20 mouse cellular contexts compared by ENCODE assay signal in the genomic region with DNA sequence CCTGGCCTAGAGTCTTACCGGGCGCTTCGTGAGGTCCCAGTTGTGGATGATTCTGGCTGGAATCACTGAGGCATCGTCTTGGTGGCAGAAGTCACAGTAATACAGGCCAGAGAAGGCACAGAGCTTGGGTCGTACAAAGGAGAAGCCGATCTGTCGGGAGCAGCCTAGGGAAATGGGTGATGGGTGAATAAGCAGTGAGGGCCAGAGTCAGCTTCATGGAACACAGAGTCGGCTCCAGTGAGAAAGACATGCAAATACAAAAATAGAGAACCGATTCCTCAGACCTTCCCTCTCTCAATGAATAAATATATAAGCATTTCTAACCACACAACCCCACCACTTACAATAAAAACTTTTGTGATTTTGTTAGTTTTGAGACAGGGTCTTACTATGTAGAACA.
"Had no signal": no experiment of that assay in that cellular context is flagged by ENCODE, and none has a peak within 500 bp of the region (broad histone marks: within the 10 kb centered on the region; RNA-seq: fewer than 3 reads in every experiment).

No protein-coding gene starts in this region.

- H3K9me3 ChIP-seq: limb, embryonic 10.5 days; limb, embryonic 13.5 days; liver, embryonic 12.5 days; liver, embryonic 15.5 days; lung, embryonic 15.5 days; megakaryocyte, embryonic 14.5 days; midbrain, embryonic 10.5 days; midbrain, embryonic 13.5 days; neural tube, embryonic 13.5 days; stomach, embryonic 15.5 days had no signal

- DNase-seq: kidney, adult 18-20 months; kidney, adult 9 months; kidney, postnatal 14 days; kidney, postnatal 4 days; liver; lung, adult 18-20 months; lung, postnatal 10 days; lung, postnatal 36 days had no signal

- H3K4me1 ChIP-seq: limb, embryonic 10.5 days; limb, embryonic 13.5 days; liver, embryonic 12.5 days; liver, embryonic 15.5 days; midbrain, embryonic 10.5 days; midbrain, embryonic 13.5 days; stomach, embryonic 15.5 days had no signal

- ATAC-seq: liver, embryonic 12.5 days; midbrain, embryonic 13.5 days; midbrain, embryonic 16.5 days had no signal

- H3K27me3 ChIP-seq: limb, embryonic 13.5 days; liver, embryonic 12.5 days; liver, embryonic 15.5 days; lung, embryonic 15.5 days; megakaryocyte, embryonic 14.5 days; midbrain, embryonic 13.5 days; neural tube, embryonic 13.5 days; stomach, embryonic 15.5 days had no signal

- H3K9ac ChIP-seq: limb, embryonic 13.5 days; liver, embryonic 12.5 days; liver, embryonic 15.5 days; lung, embryonic 15.5 days; midbrain, embryonic 13.5 days; neural tube, embryonic 13.5 days; stomach, embryonic 15.5 days had no signal

- H3K27ac ChIP-seq: limb, embryonic 10.5 days; limb, embryonic 13.5 days; liver, embryonic 12.5 days; liver, embryonic 15.5 days; lung, embryonic 15.5 days; midbrain, embryonic 10.5 days; midbrain, embryonic 13.5 days; neural tube, embryonic 13.5 days; stomach, embryonic 15.5 days had no signal

- H3K4me3 ChIP-seq: limb, embryonic 10.5 days; limb, embryonic 13.5 days; liver, embryonic 12.5 days; liver, embryonic 15.5 days; lung, embryonic 15.5 days; megakaryocyte, embryonic 14.5 days; midbrain, embryonic 10.5 days; midbrain, embryonic 13.5 days; myocyte; neural tube, embryonic 13.5 days; stomach, embryonic 15.5 days had no signal

- H3K4me2 ChIP-seq: limb, embryonic 13.5 days; liver, embryonic 12.5 days; liver, embryonic 15.5 days; lung, embryonic 15.5 days; midbrain, embryonic 13.5 days; neural tube, embryonic 13.5 days; stomach, embryonic 15.5 days had no signal
